Mouse (Mus musculus) forebrain, embryonic 15.5 days (tissue): ENCODE data around the gene Steap3. TPM values are rescaled to one million over a fixed set of nuclear protein-coding genes. Genes with fewer than 3 reads are reported as not detected.
"Not testable (repeated sequence)": the region's sequence is repeated elsewhere in the genome, so short reads cannot be mapped to it uniquely, and the experiment has no call there.

ENCODE experiments used
- ATAC-seq: fragments of 200-750 bp; cut with Nextera tagmentation; replicated peaks from 2 replicates; pipeline ENCODE4 v1.8.0; 2017; ENCODE audit warnings: mild to moderate bottlenecking, moderate TSS enrichment, moderate library complexity
- H3K27ac ChIP-seq: fragments of 300-500 bp; sonication (generic); replicated peaks from 2 replicates; pipeline ENCODE4 v1.5.1; 2015; ENCODE audit warnings: mild to moderate bottlenecking, inconsistent platforms
- H3K27me3 ChIP-seq: fragments of 300-500 bp; sonication (generic); 2 replicates; pipeline ENCODE4 v1.6.1; 2015; ENCODE audit warnings: inconsistent platforms
- H3K36me3 ChIP-seq: fragments of 300-500 bp; sonication (generic); 2 replicates; pipeline ENCODE4 v1.6.1; 2015; ENCODE audit warnings: mild to moderate bottlenecking, inconsistent platforms
- H3K4me1 ChIP-seq: fragments of 300-500 bp; sonication (generic); 2 replicates; pipeline ENCODE4 v1.6.1; 2015; ENCODE audit warnings: inconsistent platforms
- H3K4me2 ChIP-seq: fragments of 300-500 bp; sonication (generic); replicated peaks from 2 replicates; pipeline ENCODE4 v1.6.1; 2015; ENCODE audit warnings: mild to moderate bottlenecking, inconsistent platforms
- H3K4me3 ChIP-seq: fragments of 300-500 bp; sonication (generic); 2 replicates; pipeline ENCODE4 v1.5.1; 2015; ENCODE audit warnings: mild to moderate bottlenecking, inconsistent platforms
- H3K9ac ChIP-seq: fragments of 300-500 bp; sonication (generic); replicated peaks from 2 replicates; pipeline ENCODE4 v1.6.1; 2015; ENCODE audit warnings: mild to moderate bottlenecking, inconsistent platforms
- H3K9me3 ChIP-seq: fragments of 300-500 bp; sonication (generic); 2 replicates; pipeline ENCODE4 v1.6.1; 2016; ENCODE audit warnings: inconsistent platforms
- WGBS: fragments of 180-500 bp; shearing (Covaris S2); methylation state at CpG from one replicate; pipeline ENCODE4 v1.1.7; 2015; ENCODE audit warnings: mixed read lengths; 5-methylcytosine and 5-hydroxymethylcytosine counted together
- polyA plus RNA-seq: library from polyadenylated mRNA; unstranded; fragments of >200 nt; fragmentation: Nextera tagmentation; extraction: Ambion mirVana; gene quantifications from 2 replicates; pipeline ENCODE4 v1.2.1, GENCODE M21; 2015

The Steap3 gene
- polyA plus RNA-seq, result 2.2 TPM in 2 replicates

DNA sequence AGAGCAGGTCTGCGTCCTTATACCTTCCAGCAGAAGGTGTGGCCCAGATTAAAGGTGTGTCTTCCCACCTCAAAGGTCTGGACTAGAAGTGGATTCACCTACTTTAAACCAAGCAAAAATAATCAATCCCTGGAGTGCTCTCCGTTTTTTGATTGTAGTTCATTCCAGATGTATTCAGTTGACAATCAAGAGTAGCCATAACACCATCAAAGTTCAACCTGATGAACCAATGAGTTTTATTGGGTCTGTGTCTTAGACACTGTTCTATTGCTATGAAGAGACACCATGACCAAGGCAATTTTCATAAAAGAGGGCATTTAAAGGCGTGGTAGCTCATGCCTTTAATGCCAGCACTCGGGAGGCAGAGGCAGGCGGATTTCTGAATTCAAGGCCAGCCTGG lies at the start of gene Steap3:
Gene Steap3, minus strand, starts transcription at position 101 of the 400 bp plus-strand sequence.
- no peak within 1 kb of the TSS for H3K4me2 ChIP-seq

DNA sequence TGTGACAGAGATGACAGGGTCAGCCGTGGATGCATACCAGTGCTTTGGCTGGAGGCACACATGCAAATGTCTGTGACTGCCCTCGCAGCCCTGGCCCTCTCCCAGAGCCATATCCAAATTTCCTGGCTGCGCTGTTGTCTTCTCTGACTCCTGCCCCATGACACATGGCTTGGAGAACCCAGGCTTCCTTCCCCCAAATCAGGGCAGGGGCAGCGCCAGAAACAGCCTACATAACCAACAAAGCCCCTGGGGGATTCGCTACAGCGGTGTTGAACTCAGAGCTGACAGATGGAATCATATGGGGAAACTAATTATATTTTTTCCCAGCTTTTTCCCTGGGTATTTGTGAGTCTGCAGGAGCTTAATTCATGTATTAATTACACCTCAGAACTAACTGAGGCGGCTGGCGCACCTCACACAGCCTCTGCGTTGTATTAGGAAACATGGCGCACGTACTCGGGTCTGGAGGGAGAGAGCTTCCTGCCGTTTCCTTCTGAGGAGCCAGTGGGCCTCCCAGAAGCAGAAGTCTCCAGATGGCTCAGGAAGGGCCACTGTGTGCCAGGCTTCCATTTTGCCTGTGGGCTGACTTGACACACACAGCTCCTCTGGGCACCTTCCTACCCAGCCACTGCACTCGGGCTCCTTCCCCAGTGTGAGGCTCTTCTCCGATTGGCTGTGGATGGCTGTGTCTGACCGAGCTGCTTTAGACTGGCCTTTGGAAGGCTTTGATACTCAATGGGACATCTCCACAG lies 48.9 kb upstream of the Steap3 start:
- Histone ChIP-seq H3K36me3 (no peaks in the 10 kb centered on the region), H3K4me3 (no peak overlapping the region), H3K4me1 (no peaks in the 10 kb centered on the region), H3K4me2 (no peak overlapping the region), H3K9me3 (no peaks in the 10 kb centered on the region), H3K9ac (no peak overlapping the region), H3K27ac (no peak overlapping the region), H3K27me3 (no peaks in the 10 kb centered on the region)
- WGBS, result 63% methylated on average over 16 of the region's 16 CpGs
- ATAC-seq, result peak; percentile 49

More for the DNA sequence above, at the start of gene Steap3:
- ATAC-seq, result no peak
- Histone ChIP-seq H3K4me3 (no peak within 1 kb of the TSS), H3K9ac (no peak within 1 kb of the TSS), H3K9me3 (no peaks in the 10 kb centered on the region), H3K27me3 (no peaks in the 10 kb centered on the region), H3K27ac (no peak within 1 kb of the TSS), H3K36me3 (no peaks in the 10 kb centered on the region), H3K4me1 (no peaks in the 10 kb centered on the region)
- 92% methylated on average over 5 of the region's 5 CpGs for WGBS

DNA sequence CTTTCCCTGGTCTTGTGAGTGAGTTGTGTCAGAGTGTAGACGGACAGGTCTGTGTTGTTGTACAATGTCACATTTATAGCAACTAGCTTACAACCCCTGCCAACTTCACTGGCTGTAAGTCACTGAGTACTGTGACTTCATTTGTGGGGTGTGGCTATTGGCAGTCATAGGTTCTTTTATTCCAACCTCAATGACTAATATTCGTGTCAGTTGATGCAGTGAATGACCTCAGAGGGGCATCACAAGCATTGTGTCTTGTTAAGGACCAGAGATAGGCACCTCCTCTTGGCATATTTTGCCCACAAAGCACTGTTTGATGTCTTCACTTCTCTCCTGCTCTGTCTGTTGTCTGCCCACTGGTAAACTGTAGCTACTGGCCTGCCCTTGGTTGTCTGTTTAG lies 33.3 kb upstream of the Steap3 start:
- no peaks in the 10 kb centered on the region for H3K4me1 ChIP-seq
- H3K9ac ChIP-seq, result no peak overlapping the region
- WGBS, result 75% methylated on average over 2 of the region's 2 CpGs
- H3K27ac ChIP-seq, result no peak overlapping the region
- no peaks in the 10 kb centered on the region for H3K27me3 ChIP-seq
- H3K9me3 ChIP-seq, result no peaks in the 10 kb centered on the region
- ATAC-seq, result no peak
- no peak overlapping the region for H3K4me3 ChIP-seq
- no peak overlapping the region for H3K4me2 ChIP-seq
- H3K36me3 ChIP-seq, result no peaks in the 10 kb centered on the region

DNA sequence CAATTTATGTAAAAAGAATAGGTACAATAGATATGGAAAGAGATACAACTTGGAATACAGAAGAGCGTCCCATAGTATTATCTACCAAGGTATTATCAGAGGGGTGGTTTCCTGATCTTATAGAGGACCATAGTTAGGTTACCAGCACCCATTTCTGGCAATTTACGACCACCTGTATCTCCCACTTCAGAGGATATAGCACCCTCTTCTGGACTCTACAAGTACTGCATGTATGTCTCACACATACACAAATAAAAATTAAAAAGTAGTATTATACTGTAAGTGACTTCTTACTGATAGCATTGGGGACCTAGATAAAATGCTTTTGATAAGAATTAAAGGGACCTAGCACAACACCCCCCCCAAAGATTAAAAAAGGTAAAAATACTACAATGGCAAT lies 24.4 kb upstream of the Steap3 start:
- Histone ChIP-seq H3K9ac (no peak overlapping the region), H3K27me3 (no peaks in the 10 kb centered on the region), H3K4me3 (no peak overlapping the region), H3K4me1 (no peaks in the 10 kb centered on the region), H3K36me3 (no peaks in the 10 kb centered on the region), H3K4me2 (no peak overlapping the region), H3K9me3 (no peaks in the 10 kb centered on the region), H3K27ac (no peak overlapping the region)
- ATAC-seq, result no peak
- WGBS, result 93% methylated on average over 2 of the region's 2 CpGs

DNA sequence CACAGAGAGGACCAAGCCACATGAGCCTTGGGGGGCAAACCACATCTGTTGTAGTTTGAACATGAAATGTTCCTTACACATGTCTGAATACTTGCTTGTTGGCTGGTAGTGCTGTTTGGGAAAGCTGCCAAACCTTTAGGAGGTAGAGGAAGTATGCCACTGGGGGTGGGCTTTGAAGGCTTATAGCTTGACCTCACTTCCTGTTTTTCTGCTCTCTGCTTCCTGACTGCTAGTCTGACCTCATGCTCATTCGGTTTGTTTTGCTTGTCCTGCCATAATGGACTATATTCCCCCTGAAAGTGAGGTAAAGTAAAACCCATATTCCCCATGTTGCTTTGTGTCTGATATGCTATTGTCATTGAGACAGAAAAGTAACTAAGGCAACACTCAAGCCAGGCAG lies 21.3 kb upstream of the Steap3 start:
- no peak overlapping the region for H3K4me2 ChIP-seq
- no peak overlapping the region for H3K4me3 ChIP-seq
- H3K9me3 ChIP-seq, result no peaks in the 10 kb centered on the region
- H3K36me3 ChIP-seq, result no peaks in the 10 kb centered on the region
- no peak for ATAC-seq
- WGBS, result 86% methylated on average over 1 of the region's 1 CpGs
- H3K27ac ChIP-seq, result no peak overlapping the region
- H3K4me1 ChIP-seq, result no peaks in the 10 kb centered on the region
- H3K27me3 ChIP-seq, result no peaks in the 10 kb centered on the region
- no peak overlapping the region for H3K9ac ChIP-seq

DNA sequence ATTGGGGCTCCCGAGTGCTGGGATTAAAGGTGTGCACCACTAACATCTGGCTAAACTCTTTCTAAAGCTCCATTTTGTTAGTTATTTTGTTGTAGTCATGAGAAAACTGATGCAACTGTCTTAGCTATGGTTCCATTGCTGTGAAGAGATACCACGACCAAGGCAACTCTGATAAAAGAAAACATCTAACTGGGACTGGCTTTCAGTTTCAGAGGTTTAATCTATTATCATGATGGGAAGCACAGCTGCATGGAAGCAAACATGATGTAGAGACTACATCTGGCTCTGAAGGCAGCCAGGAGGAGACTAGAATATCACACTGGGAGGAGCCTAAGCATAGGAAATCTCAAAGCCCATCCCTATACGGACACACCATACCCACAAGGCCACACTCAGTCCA lies 19.2 kb upstream of the Steap3 start:
- Histone ChIP-seq H3K4me2 (no peak overlapping the region), H3K36me3 (no peaks in the 10 kb centered on the region), H3K27ac (no peak overlapping the region), H3K9me3 (no peaks in the 10 kb centered on the region), H3K4me1 (no peaks in the 10 kb centered on the region), H3K9ac (no peak overlapping the region), H3K4me3 (no peak overlapping the region), H3K27me3 (no peaks in the 10 kb centered on the region)
- WGBS, result 88% methylated on average over 3 of the region's 3 CpGs
- ATAC-seq, result no peak

DNA sequence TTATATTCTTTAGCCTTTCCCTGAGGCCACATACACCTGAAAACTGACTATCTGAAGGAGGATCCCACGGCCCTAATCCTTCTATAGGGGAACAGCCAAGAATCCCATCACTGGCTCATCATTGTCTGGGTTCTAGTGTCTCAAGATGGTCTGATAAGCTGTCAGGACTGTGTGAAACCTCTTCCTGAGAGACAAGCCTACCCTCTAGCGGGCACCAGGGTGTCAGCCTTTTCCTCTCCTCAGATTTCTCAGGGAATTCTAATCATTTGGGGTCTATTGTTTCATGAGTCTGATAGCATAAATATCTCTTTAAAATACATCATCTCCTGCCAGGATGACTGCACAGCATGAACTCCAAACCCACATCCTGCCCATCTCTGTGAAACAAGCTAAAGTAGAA lies 17.3 kb upstream of the Steap3 start:
- WGBS, result 78% methylated on average over 2 of the region's 2 CpGs
- no peak for ATAC-seq

DNA sequence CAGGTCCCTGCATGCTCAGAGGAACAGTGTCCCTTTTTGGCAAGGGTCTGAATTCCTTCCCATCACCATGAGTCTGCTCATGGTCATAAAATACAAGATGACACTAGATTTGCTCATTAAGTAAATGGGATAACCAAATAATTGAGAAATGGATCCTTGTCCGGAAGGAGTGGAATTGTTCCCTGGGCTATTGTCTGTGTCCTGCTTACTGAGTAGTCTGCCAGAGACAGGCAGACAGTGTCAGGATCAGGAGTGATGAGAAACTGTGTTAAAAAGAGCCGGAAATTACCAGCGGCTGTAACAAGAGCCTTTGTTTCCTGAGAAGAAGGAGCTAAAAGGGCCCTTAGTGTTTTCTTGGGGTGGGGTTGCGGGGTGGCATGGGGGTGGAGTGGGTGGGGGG lies 15.2 kb upstream of the Steap3 start:
- 39% methylated on average over 4 of the region's 4 CpGs for WGBS
- Histone ChIP-seq H3K36me3 (no peaks in the 10 kb centered on the region), H3K4me3 (no peak overlapping the region), H3K9ac (no peak overlapping the region), H3K9me3 (no peaks in the 10 kb centered on the region), H3K27me3 (no peaks in the 10 kb centered on the region), H3K27ac (no peak overlapping the region), H3K4me1 (no peaks in the 10 kb centered on the region), H3K4me2 (no peak overlapping the region)
- no peak for ATAC-seq

More for the DNA sequence above, 17.3 kb upstream of the Steap3 start:
- no peaks in the 10 kb centered on the region for H3K4me1 ChIP-seq
- H3K4me2 ChIP-seq, result no peak overlapping the region
- no peak overlapping the region for H3K27ac ChIP-seq
- no peaks in the 10 kb centered on the region for H3K36me3 ChIP-seq
- no peaks in the 10 kb centered on the region for H3K27me3 ChIP-seq
- no peaks in the 10 kb centered on the region for H3K9me3 ChIP-seq
- H3K4me3 ChIP-seq, result no peak overlapping the region
- no peak overlapping the region for H3K9ac ChIP-seq

DNA sequence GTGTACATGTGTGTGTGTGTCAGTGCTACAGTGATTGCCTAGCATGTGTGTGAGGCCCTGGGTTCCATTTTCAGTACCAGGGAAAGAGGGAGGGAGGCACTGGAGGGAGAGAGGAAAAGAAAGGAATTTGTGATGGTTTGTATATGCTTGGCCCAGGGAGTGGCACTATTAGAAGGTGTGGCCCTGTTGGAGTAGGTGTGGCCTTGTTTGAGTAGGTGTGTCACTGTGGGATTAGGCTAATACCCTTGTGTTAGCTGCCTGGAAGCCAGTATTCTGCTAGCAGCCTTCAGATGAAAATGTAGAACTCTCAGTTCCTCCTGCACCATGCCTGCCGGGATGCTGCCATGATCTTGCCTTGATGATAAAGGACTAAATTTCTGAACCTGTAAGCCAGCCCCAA lies 3.6 kb upstream of the Steap3 start:
- not testable (repeated sequence) for H3K36me3 ChIP-seq, ATAC-seq, H3K27ac ChIP-seq, H3K4me2 ChIP-seq, H3K9ac ChIP-seq, H3K4me3 ChIP-seq, H3K27me3 ChIP-seq, H3K4me1 ChIP-seq, H3K9me3 ChIP-seq
- 93% methylated on average over 1 of the region's 1 CpGs for WGBS

DNA sequence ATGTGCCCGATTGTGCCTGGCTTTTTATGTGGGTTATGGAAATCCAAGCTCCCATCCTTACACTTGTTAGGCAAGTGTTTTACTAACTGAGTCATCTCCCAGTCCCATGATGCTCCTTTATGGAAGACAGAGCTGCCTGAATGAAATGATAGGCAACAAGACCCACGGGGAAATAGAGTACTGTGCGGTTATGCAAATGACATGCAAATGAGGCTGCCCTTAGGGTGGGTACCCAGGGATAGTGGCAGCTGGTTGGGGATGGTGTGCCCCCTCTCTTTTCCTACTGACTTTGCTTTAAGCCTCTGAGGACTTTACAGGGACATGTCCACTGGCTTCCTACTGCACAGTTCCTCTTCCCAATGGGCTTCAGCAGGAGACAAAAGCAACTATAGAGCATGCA lies 2.7 kb upstream of the Steap3 start:
- Histone ChIP-seq H3K9ac (no peak overlapping the region), H3K27me3 (no peaks in the 10 kb centered on the region), H3K27ac (no peak overlapping the region), H3K4me2 (no peak overlapping the region), H3K4me3 (no peak overlapping the region), H3K36me3 (no peaks in the 10 kb centered on the region), H3K4me1 (no peaks in the 10 kb centered on the region), H3K9me3 (no peaks in the 10 kb centered on the region)
- ATAC-seq, result no peak
- 59% methylated on average over 3 of the region's 3 CpGs for WGBS

DNA sequence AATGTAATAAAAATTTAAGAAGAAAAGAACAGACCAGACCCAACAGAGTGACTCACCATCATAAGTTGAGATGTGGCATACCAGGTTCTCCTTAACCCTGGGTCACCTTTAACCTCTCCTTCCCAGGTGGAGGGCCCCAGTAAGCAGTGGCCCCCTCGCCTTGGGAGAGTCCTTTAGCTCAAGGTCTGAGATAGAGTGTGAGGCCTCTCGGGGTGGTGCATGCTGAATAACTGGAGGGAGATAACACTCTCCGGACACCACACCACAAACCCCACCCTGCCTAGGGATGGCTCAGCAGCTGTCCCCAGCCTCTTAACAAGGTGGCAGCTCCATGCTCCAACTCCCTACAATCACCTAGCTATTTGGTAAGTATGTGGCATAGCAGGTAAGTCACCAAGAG lies 1.6 kb downstream of the Steap3 start:
- whole genome bisulfite sequencing, result 77% methylated on average over 3 of the region's 3 CpGs
- Histone ChIP-seq H3K4me3 (no peak overlapping the region), H3K9ac (no peak overlapping the region), H3K36me3 (no peaks in the 10 kb centered on the region), H3K9me3 (no peaks in the 10 kb centered on the region), H3K27ac (no peak overlapping the region), H3K4me1 (no peaks in the 10 kb centered on the region), H3K4me2 (no peak overlapping the region), H3K27me3 (no peaks in the 10 kb centered on the region)
- ATAC-seq, result no peak

DNA sequence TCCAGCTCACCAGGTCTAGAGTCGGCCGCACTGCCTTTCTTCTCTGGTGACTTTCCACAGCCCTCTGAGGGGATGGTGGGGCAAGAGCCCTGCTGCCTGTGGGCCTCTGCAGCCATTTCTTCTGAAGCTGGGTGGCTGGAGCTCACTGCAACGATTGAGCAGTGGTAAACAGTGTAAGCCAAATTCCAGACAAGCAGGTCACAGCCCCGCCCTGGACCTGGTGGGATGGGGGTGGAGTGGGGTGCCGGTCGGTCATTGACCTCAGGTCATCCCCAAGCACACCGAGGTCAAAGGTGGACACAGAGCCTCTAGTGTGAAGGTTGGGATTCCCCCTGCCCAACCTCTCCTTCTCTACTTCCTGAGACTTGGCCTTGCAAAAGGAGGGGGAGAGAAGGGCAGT lies 2.4 kb downstream of the Steap3 start:
- no peaks in the 10 kb centered on the region for H3K27me3 ChIP-seq
- no peak overlapping the region for H3K9ac ChIP-seq
- H3K27ac ChIP-seq, result no peak overlapping the region
- no peaks in the 10 kb centered on the region for H3K36me3 ChIP-seq
- whole genome bisulfite sequencing, result 85% methylated on average over 7 of the region's 7 CpGs
- no peak for ATAC-seq
- no peak overlapping the region for H3K4me3 ChIP-seq
- H3K9me3 ChIP-seq, result no peaks in the 10 kb centered on the region
- H3K4me2 ChIP-seq, result no peak overlapping the region
- H3K4me1 ChIP-seq, result peaks cover 4% of the 10 kb centered on the region

DNA sequence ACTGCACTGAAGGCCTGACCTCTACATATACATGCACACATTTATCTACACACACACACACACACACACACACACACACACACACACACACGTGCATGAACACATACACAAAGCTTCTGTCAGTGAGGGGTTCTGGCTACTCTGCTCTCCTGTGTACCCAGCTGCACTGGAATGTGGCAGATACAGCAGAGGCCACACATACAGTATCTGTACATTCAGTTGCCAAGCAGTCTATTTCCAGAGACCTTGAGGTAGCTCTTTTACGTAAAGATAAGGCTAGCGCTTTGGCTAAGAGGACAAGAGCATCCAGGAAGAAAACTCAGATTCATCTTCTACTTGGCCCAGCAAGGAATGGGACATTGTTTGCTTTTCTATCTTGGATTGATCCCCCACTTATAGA lies 4.9 kb downstream of the Steap3 start:
- no peak overlapping the region for H3K4me2 ChIP-seq
- no peak overlapping the region for H3K27ac ChIP-seq
- 89% methylated on average over 3 of the region's 3 CpGs for WGBS
- H3K9ac ChIP-seq, result no peak overlapping the region
- no peak for ATAC-seq
- no peaks in the 10 kb centered on the region for H3K36me3 ChIP-seq
- no peak overlapping the region for H3K4me3 ChIP-seq
- H3K27me3 ChIP-seq, result no peaks in the 10 kb centered on the region
- H3K9me3 ChIP-seq, result no peaks in the 10 kb centered on the region
- H3K4me1 ChIP-seq, result peaks cover 11% of the 10 kb centered on the region
